Mouse (Mus musculus): Measurements from ENCODE around the gene Gcnt7.

DNA sequence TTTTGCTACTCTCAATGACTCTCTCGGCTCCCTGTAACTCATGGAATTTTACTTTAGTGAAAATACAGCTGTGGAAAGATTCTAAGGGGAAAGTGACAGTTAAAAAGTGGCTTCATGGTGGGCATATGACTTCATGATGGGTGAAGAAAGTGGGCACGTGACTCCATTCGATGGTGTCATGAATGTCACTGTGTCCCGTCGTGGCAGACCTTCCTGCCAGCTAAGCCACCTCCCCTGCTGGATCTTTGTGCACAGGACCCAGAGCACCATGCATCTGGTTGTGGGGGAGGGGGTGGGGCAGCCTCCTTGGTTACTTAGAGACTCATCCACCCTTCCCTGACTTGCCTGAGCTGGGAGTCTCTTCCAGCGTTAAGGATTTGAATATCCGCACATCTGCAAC lies 54.2 kb downstream of the Gcnt7 start:
- TF ChIP-seq CTCF (conservative IDR thresholded peaks at IDR 0.05; ENCODE audit: low read length) (no peak), NANOG (IDR thresholded peaks at IDR 0.05; ENCODE audit: borderline replicate concordance, low read length) (no peak), POU5F1 (IDR thresholded peaks at IDR 0.05; ENCODE audit: borderline replicate concordance, low read length) (no peak)
